Mouse (Mus musculus) MEL (cell line): ENCODE measurements around the gene Ndel1. TPM values are rescaled to one million over a fixed set of nuclear protein-coding genes. Genes with fewer than 3 reads are reported as not detected.

ENCODE experiments used
- DNase-seq: peaks from one replicate; pipeline ENCODE4 v3.0.0; 2011; ENCODE audit warnings: low read depth, low spot score
- H3K27ac ChIP-seq: 2 replicates; pipeline ENCODE4 v1.5.1; 2012; ENCODE audit warnings: low read depth, mild to moderate bottlenecking, control low read depth, low read length, moderate library complexity; ENCODE audit not compliant: control insufficient read depth
- H3K27me3 ChIP-seq, 2 experiments: fragments of 150-350 bp in 1 of 2; sonication (generic) in 1 of 2; 2 replicates each; pipeline ENCODE4 v1.6.1; 2012; ENCODE audit warnings: low read length in 2 of 2, mild to moderate bottlenecking in 2 of 2, improper control_type of control experiment in 1 of 2, moderate library complexity in 1 of 2; ENCODE audit not compliant: insufficient read depth in 2 of 2, control insufficient read depth in 1 of 2
- H3K36me3 ChIP-seq, 2 experiments: 2 replicates each; pipeline ENCODE4 v1.6.1; 2012 to 2014; ENCODE audit warnings: low read length in 2 of 2, improper control_type of control experiment in 1 of 2, inconsistent platforms in 1 of 2, mild to moderate bottlenecking in 1 of 2; ENCODE audit not compliant: insufficient read depth in 2 of 2, control insufficient read depth in 1 of 2
- H3K4me1 ChIP-seq, 2 experiments: fragments of 150-350 bp in 1 of 2; sonication (generic) in 1 of 2; 2 replicates each; pipeline ENCODE4 v1.6.1; 2012; ENCODE audit warnings: low read length in 2 of 2, improper control_type of control experiment in 1 of 2, mild to moderate bottlenecking in 1 of 2; ENCODE audit not compliant: insufficient read depth in 2 of 2, control insufficient read depth in 1 of 2
- H3K4me3 ChIP-seq, 2 experiments: fragments of 150-350 bp in 1 of 2; sonication (generic) in 1 of 2; 2 replicates each; pipeline ENCODE4 v1.5.1; 2012; ENCODE audit warnings: low read depth in 2 of 2, low read length in 2 of 2, mild to moderate bottlenecking in 2 of 2, moderate library complexity in 2 of 2, control low read depth in 1 of 2, improper control_type of control experiment in 1 of 2; ENCODE audit not compliant: control insufficient read depth in 1 of 2, insufficient read depth in 1 of 2
- H3K79me2 ChIP-seq: 2 replicates; pipeline ENCODE4 v1.6.1; 2012; ENCODE audit warnings: mild to moderate bottlenecking, low read length, moderate library complexity; ENCODE audit not compliant: control insufficient read depth, poor library complexity, insufficient read depth
- H3K9ac ChIP-seq: 2 replicates; pipeline ENCODE4 v1.6.1; 2012; ENCODE audit warnings: low read depth, mild to moderate bottlenecking, control low read depth, low read length, moderate library complexity; ENCODE audit not compliant: control insufficient read depth, poor library complexity, severe bottlenecking
- H3K9me3 ChIP-seq: fragments of 150-350 bp; sonication (generic); replicated peaks from 2 replicates; pipeline ENCODE4 v1.6.1; 2012; ENCODE audit warnings: mild to moderate bottlenecking, low read length, improper control_type of control experiment, moderate library complexity; ENCODE audit not compliant: insufficient read depth
- BHLHE40 ChIP-seq: IDR thresholded peaks from 2 replicates; pipeline ENCODE4 v1.6.1; 2012; ENCODE audit warnings: low read depth, mild to moderate bottlenecking, inconsistent platforms, low read length, improper control_type of control experiment, borderline replicate concordance
- CHD1 ChIP-seq: IDR thresholded peaks from 2 replicates; pipeline ENCODE4 v1.6.1; 2012; ENCODE audit warnings: low read depth, mild to moderate bottlenecking, inconsistent platforms, low read length, improper control_type of control experiment
- CHD2 ChIP-seq: IDR thresholded peaks from 2 replicates; pipeline ENCODE4 v1.6.1; 2011; ENCODE audit warnings: low read length, improper control_type of control experiment
- ELF1 ChIP-seq: IDR thresholded peaks from 2 replicates; pipeline ENCODE4 v1.6.1; 2014; ENCODE audit warnings: low read depth, mild to moderate bottlenecking, inconsistent platforms, low read length, improper control_type of control experiment, moderate library complexity
- EP300 ChIP-seq, 2 experiments: IDR thresholded peaks; 2 replicates each; pipeline ENCODE4 v1.6.1; 2011; ENCODE audit warnings: improper control_type of control experiment in 2 of 2, low read length in 2 of 2, low read depth in 1 of 2, mild to moderate bottlenecking in 1 of 2
- ETS1 ChIP-seq: IDR thresholded peaks from 2 replicates; pipeline ENCODE4 v1.6.1; 2012; ENCODE audit warnings: low read depth, mild to moderate bottlenecking, inconsistent platforms, low read length, improper control_type of control experiment, moderate library complexity
- GABPA ChIP-seq: IDR thresholded peaks from 2 replicates; pipeline ENCODE4 v1.6.1; 2012; ENCODE audit warnings: low read depth, mild to moderate bottlenecking, inconsistent platforms, low read length, improper control_type of control experiment, moderate library complexity
- GATA1 ChIP-seq: IDR thresholded peaks from 2 replicates; pipeline ENCODE4 v1.6.1; 2011; ENCODE audit warnings: low read depth, low read length, improper control_type of control experiment
- HCFC1 ChIP-seq: IDR thresholded peaks from 2 replicates; pipeline ENCODE4 v1.6.1; 2012; ENCODE audit warnings: low read depth, mild to moderate bottlenecking, inconsistent platforms, low read length, improper control_type of control experiment, moderate library complexity
- JUND ChIP-seq: IDR thresholded peaks from 2 replicates; pipeline ENCODE4 v1.6.1; 2011; ENCODE audit warnings: low read depth, mild to moderate bottlenecking, improper control_type of control experiment, low read length
- MAX ChIP-seq: IDR thresholded peaks from 2 replicates; pipeline ENCODE4 v1.6.1; 2011; ENCODE audit warnings: low read length, improper control_type of control experiment
- MXI1 ChIP-seq: IDR thresholded peaks from 2 replicates; pipeline ENCODE4 v1.6.1; 2011; ENCODE audit warnings: mild to moderate bottlenecking, low read depth, low read length, improper control_type of control experiment
- NELFE ChIP-seq: IDR thresholded peaks from 2 replicates; pipeline ENCODE4 v1.6.1; 2011; ENCODE audit warnings: low read depth, low read length, improper control_type of control experiment
- NRF1 ChIP-seq: IDR thresholded peaks from 2 replicates; pipeline ENCODE4 v1.6.1; 2014; ENCODE audit warnings: low read depth, mild to moderate bottlenecking, inconsistent platforms, low read length, improper control_type of control experiment, moderate library complexity; ENCODE audit not compliant: poor library complexity, insufficient read depth, severe bottlenecking
- SIN3A ChIP-seq: IDR thresholded peaks from 2 replicates; pipeline ENCODE4 v1.6.1; 2012; ENCODE audit warnings: low read length, improper control_type of control experiment, inconsistent platforms
- TAL1 ChIP-seq: IDR thresholded peaks from 2 replicates; pipeline ENCODE4 v1.6.1; 2012; ENCODE audit warnings: mild to moderate bottlenecking, inconsistent platforms, low read length, moderate library complexity, mixed read lengths
- TCF12 ChIP-seq: IDR thresholded peaks from 2 replicates; pipeline ENCODE4 v1.6.1; 2014; ENCODE audit warnings: low read depth, mild to moderate bottlenecking, inconsistent platforms, low read length, improper control_type of control experiment, moderate library complexity
- polyA plus RNA-seq, 2 experiments: library from polyadenylated mRNA; stranded (reverse) in 1 of 2; unstranded in 1 of 2; fragments of >175 nt in 1 of 2; fragments of >200 nt in 1 of 2; gene quantifications; 2 replicates each; pipeline versions ENCODE4 v1.2.1 to v1.2.4; 2012; ENCODE audit warnings: low replicate concordance in 2 of 2, low read depth in 1 of 2; ENCODE audit not compliant: insufficient read length in 2 of 2, insufficient read depth in 1 of 2, missing spikeins in 1 of 2
- total RNA-seq: library from RNA; depleted of rRNA; stranded (reverse); fragments of 300-350 nt; gene quantifications from 2 replicates; pipeline ENCODE4 v1.2.3, GENCODE M21; 2012

The Ndel1 gene
- total and polyA plus RNA-seq, 3 experiments = 55.0 to 70.7 (median 61.2) TPM

DNA sequence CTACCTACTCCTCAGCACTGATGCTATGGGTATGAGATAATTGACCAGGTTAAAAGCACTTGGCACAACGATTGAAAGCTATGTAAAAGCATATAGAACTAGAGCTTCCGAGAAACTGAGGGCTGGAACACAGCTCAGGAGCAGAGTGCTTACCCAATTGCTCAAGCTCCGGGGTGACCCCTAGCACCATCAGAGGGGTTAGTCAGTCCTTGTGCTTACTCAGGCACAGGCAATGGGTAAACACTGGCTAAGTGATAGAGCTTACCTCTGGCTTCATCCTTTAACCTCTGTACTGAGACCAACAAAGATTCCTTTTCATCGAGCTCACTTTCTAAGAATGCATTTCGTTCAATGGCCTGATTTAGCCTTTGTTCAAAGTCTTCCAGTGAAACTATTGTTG is 32.1 kb downstream of the Ndel1 start:
- no peak overlapping the region for H3K27ac ChIP-seq
- H3K9ac ChIP-seq = no peak overlapping the region
- DNase-seq = no peak
- H3K9me3 ChIP-seq = no peaks in the 10 kb centered on the region
- H3K79me2 ChIP-seq = peaks cover 3% of the 10 kb centered on the region; the same call in 1 of the 2 replicates
- H3K36me3 ChIP-seq = peaks cover 23 to 69% of the 10 kb centered on the region in 2 experiments
- H3K4me3 ChIP-seq = no peak overlapping the region
- no peaks in the 10 kb centered on the region for H3K27me3 ChIP-seq
- peaks cover 15 to 18% of the 10 kb centered on the region in 2 experiments for H3K4me1 ChIP-seq
- TF ChIP-seq BHLHE40 = no peak
- no peak for TF ChIP-seq ELF1
- no peak for TF ChIP-seq GABPA
- no peak for TF ChIP-seq CHD2
- no peak for TF ChIP-seq HCFC1
- TF ChIP-seq SIN3A = no peak

DNA sequence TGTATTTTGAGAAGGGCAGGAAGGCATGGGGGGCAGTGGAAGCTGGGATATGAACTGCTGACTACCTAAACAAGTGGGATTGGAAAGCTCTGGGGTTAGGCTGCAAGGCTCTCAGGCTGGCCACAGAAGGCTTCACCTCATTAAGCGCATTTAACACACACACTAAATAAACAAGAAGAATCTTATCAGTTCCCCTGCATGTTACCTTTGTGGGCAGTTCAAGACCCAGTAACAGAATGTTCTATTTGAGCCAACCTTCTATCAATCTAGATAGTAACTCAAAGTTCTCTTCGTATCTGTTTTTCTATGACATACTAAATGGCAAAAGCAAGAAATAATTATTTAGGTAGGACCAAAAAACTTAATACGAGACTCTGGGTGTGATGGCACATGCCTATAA is 36.6 kb downstream of the Ndel1 start:
- Histone ChIP-seq H3K27me3 (no peaks in the 10 kb centered on the region), H3K9ac (peak overlapping the region; percentile 19; the same call in 1 of the 2 replicates), H3K36me3 (peaks cover 56 to 61% of the 10 kb centered on the region in 2 experiments), H3K9me3 (no peaks in the 10 kb centered on the region), H3K4me1 (peaks cover 40 to 48% of the 10 kb centered on the region in 2 experiments), H3K27ac (peak overlapping the region; percentile 87), H3K79me2 (peaks cover 2% of the 10 kb centered on the region), H3K4me3 (no peak overlapping the region)
- TF ChIP-seq GATA1 (peak; percentile 83), SIN3A (peak; percentile 48), ETS1 (peak; percentile 57), TAL1 (peak; percentile 68), NRF1 (no peak), MAX (no peak), TCF12 (peak; percentile 79), EP300 (IDR thresholded peaks at IDR 0.05; ENCODE audit: low read depth in 1 of 2, low read length in 2 of 2) (peak; percentile 70 to 73), JUND (no peak)
- DNase-seq = no peak

DNA sequence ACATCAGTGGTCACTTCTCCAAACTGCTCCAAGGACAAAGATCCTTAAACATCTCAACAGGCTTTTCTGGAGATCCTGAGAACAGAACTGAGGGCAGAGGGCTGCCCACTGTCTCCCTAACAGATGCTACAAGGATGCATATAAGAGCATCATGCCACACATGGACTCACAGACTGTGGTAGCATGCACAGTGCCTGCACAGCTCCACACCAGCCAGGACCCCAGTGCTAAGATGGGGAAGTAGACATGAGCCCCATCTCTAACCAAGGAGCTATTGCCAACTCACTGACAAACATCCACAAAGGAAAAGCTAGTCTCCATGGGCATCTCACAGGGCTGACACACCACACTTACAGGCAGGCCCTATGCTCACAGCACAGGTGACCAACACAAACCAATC is 38.1 kb downstream of the Ndel1 start:
- Histone ChIP-seq H3K4me1 (peaks cover 40 to 48% of the 10 kb centered on the region in 2 experiments), H3K9me3 (no peaks in the 10 kb centered on the region), H3K27me3 (no peaks in the 10 kb centered on the region), H3K36me3 (peaks cover 47 to 61% of the 10 kb centered on the region in 2 experiments), H3K4me3 (no peak overlapping the region; a peak in 1 of 4 replicates), H3K9ac (peak overlapping the region; percentile 40), H3K27ac (peak overlapping the region; percentile 87), H3K79me2 (no peaks in the 10 kb centered on the region; the same call in 1 of the 2 replicates)
- peak; percentile 85 for DNase-seq
- TF ChIP-seq CHD1 (0 out of 2 replicates have a peak, but pooled peaks have one; percentile 6), JUND (no peak), MXI1 (peak; percentile 45), NELFE (0 out of 2 replicates have a peak, but pooled peaks have one; percentile 17), MAX (0 out of 2 replicates have a peak, but pooled peaks have one; percentile 9)
